Mouse (Mus musculus) embryonic fibroblast, embryonic 13.5 days (primary cell): ENCODE measurements around the gene Sbds.

Experiments
- CTCF ChIP-seq: IDR thresholded peaks from 2 replicates; pipeline ENCODE4 v1.5.1; 2011; ENCODE audit warnings: mild to moderate bottlenecking, control low read depth, low read length, moderate library complexity, borderline replicate concordance; ENCODE audit not compliant: insufficient read depth
- POLR2A ChIP-seq: IDR thresholded peaks from 2 replicates; pipeline ENCODE4 v1.6.1; 2011; ENCODE audit warnings: low read depth, mild to moderate bottlenecking, control low read depth, low read length, moderate library complexity

DNA sequence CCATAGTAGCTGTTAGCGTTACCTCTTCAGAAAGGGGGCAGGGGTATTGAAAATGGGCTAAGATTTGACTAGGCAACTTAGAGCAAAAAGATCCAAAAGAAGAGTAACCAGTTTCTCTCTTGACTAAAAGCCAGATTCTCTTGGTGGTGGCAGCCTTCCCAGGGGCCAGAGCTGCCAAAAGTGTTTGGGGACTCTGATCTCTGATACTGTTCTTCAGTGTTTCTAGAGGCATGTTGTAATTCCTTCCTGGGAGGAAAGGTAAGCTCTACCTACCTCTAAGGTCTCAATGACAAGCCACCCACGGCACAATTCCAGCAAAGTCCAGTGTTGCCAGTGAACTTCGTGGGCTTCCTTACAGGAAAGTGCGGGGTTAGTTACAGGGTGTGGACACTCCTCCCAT, 37.9 kb downstream of the Sbds start:
- TF ChIP-seq POLR2A, result no peak
- no peak for TF ChIP-seq CTCF
